Mouse (Mus musculus): Measurements from ENCODE around the gene Btn2a2.

The Btn2a2 gene

GRCm38 (mm10) chr13:23519416-23519815 is 30.8 kb upstream of the Btn2a2 start:
- peak; percentile 86 for DNase-seq

GRCm38 (mm10) chr13:23518885-23519284 is 30.2 kb upstream of the Btn2a2 start:
- peak; percentile 85 for DNase-seq

- no peak for DNase-seq
Observed at GRCm38 (mm10) chr13:23518295-23518603, 29.6 kb upstream of the Btn2a2 start.

GRCm38 (mm10) chr13:23517603-23518294 is 29.1 kb upstream of the Btn2a2 start:
- DNase-seq: peak; percentile 94

GRCm38 (mm10) chr13:23516822-23517602 is 28.4 kb upstream of the Btn2a2 start:
- peak; percentile 85 for DNase-seq

GRCm38 (mm10) chr13:23515826-23516620 is 27.4 kb upstream of the Btn2a2 start:
- no peak for DNase-seq

GRCm38 (mm10) chr13:23515281-23515680 is 26.6 kb upstream of the Btn2a2 start:
- no peak for DNase-seq

- no peak for DNase-seq
Observed at GRCm38 (mm10) chr13:23513517-23513916, 24.9 kb upstream of the Btn2a2 start.

- no peak for DNase-seq
Observed at GRCm38 (mm10) chr13:23510127-23510526, 21.5 kb upstream of the Btn2a2 start.

GRCm38 (mm10) chr13:23506819-23507515 is 18.3 kb upstream of the Btn2a2 start:
- no peak for DNase-seq

- DNase-seq: no peak
Observed at GRCm38 (mm10) chr13:23506351-23506750, 17.7 kb upstream of the Btn2a2 start.

- no peak for DNase-seq
Observed at GRCm38 (mm10) chr13:23505662-23506345, 17.1 kb upstream of the Btn2a2 start.

- DNase-seq: peak; percentile 33
Observed at GRCm38 (mm10) chr13:23503797-23504196, 15.1 kb upstream of the Btn2a2 start.

GRCm38 (mm10) chr13:23502916-23503315 is 14.3 kb upstream of the Btn2a2 start:
- DNase-seq: no peak

- DNase-seq: no peak
Observed at GRCm38 (mm10) chr13:23502031-23502567, 13.4 kb upstream of the Btn2a2 start.

GRCm38 (mm10) chr13:23501511-23501910 is 12.9 kb upstream of the Btn2a2 start:
- DNase-seq: no peak

GRCm38 (mm10) chr13:23500424-23501200 is 12.0 kb upstream of the Btn2a2 start:
- no peak for DNase-seq

- DNase-seq: no peak
Observed at GRCm38 (mm10) chr13:23499943-23500342, 11.3 kb upstream of the Btn2a2 start.

- no peak for DNase-seq
Observed at GRCm38 (mm10) chr13:23498653-23499052, 10.0 kb upstream of the Btn2a2 start.

GRCm38 (mm10) chr13:23497656-23498321 is 9.1 kb upstream of the Btn2a2 start:
- no peak for DNase-seq

- DNase-seq: no peak
Observed at GRCm38 (mm10) chr13:23495526-23495925, 6.9 kb upstream of the Btn2a2 start.

Measured in kidney, adult 9 months (tissue).